Mouse (Mus musculus) liver, adult 2 months (tissue): ENCODE data around the gene Cux1. TPM values are rescaled to one million over a fixed set of nuclear protein-coding genes. Genes with fewer than 3 reads are reported as not detected.
A peak's percentile ranks its signal among the peaks of the same experiment; 100 is the strongest.

Experiments used
- DNase-seq: peaks from one replicate; pipeline ENCODE4 v3.0.0-alpha.2; 2011; ENCODE audit warnings: low read depth, low spot score; ENCODE audit errors: extremely low read depth
- H3K27ac ChIP-seq: fragments of 200-500 bp; replicated peaks from 2 replicates; pipeline ENCODE4 v1.5.1; 2012; ENCODE audit warnings: low read depth, mild to moderate bottlenecking, control low read depth, inconsistent platforms, low read length; ENCODE audit not compliant: insufficient read depth
- H3K27me3 ChIP-seq: fragments of 200-500 bp; 2 replicates; pipeline ENCODE4 v1.6.1; 2012; ENCODE audit warnings: mild to moderate bottlenecking, moderate library complexity, low read length, inconsistent platforms; ENCODE audit not compliant: control insufficient read depth, insufficient read depth
- H3K36me3 ChIP-seq: fragments of 200-500 bp; 2 replicates; pipeline ENCODE4 v1.6.1; 2012; ENCODE audit warnings: low read length, inconsistent platforms; ENCODE audit not compliant: control insufficient read depth, insufficient read depth
- H3K4me1 ChIP-seq: fragments of 200-500 bp; 2 replicates; pipeline ENCODE4 v1.6.1; 2011; ENCODE audit warnings: low read length; ENCODE audit not compliant: control insufficient read depth, insufficient read depth
- H3K4me3 ChIP-seq: fragments of 200-500 bp; 2 replicates; pipeline ENCODE4 v1.5.1; 2011; ENCODE audit warnings: low read depth, mild to moderate bottlenecking, control low read depth, low read length, moderate library complexity; ENCODE audit not compliant: insufficient read depth
- H3K79me2 ChIP-seq: fragments of 200-500 bp; 2 replicates; pipeline ENCODE4 v1.6.1; 2012; ENCODE audit warnings: inconsistent platforms, mild to moderate bottlenecking, low read length, moderate library complexity; ENCODE audit not compliant: control insufficient read depth, insufficient read depth
- H3K9ac ChIP-seq: fragments of 200-500 bp; 2 replicates; pipeline ENCODE4 v1.6.1; 2012; ENCODE audit warnings: low read depth, mild to moderate bottlenecking, control low read depth, inconsistent platforms, low read length
- CTCF ChIP-seq: fragments of 200-500 bp; IDR thresholded peaks from 2 replicates; pipeline ENCODE4 v1.5.1; 2011; ENCODE audit warnings: low read depth, low read length, control low read depth
- POLR2A ChIP-seq: fragments of 200-500 bp; IDR thresholded peaks from 2 replicates; pipeline ENCODE4 v1.6.1; 2011; ENCODE audit warnings: low read length, control low read depth; ENCODE audit not compliant: insufficient read depth; ENCODE audit errors: extremely low read depth
- WGBS: fragments of 180-500 bp; shearing (Covaris S2); methylation state at CpG from one replicate; pipeline ENCODE4 v1.1.7; 2018; 5-methylcytosine and 5-hydroxymethylcytosine counted together
- polyA plus RNA-seq: library from polyadenylated mRNA; depleted of rRNA; stranded (reverse); fragments of >200 nt; gene quantifications from 2 replicates; pipeline ENCODE4 v1.2.3, GENCODE M21; 2012
- total RNA-seq: library from RNA; depleted of rRNA; stranded (reverse); fragments of >200 nt; gene quantifications from 2 replicates; pipeline ENCODE4 v1.2.3, GENCODE M21; 2014

The Cux1 gene
- total and polyA plus RNA-seq, 2 experiments: 11.6 to 12.6 TPM

GRCm38 (mm10) chr5:136551571-136551970 is 15.7 kb downstream of the Cux1 start:
- Histone ChIP-seq H3K27ac (no peak overlapping the region), H3K9ac (no peak overlapping the region), H3K4me1 (peaks cover 10% of the 10 kb centered on the region), H3K27me3 (no peaks in the 10 kb centered on the region), H3K79me2 (peaks cover 42% of the 10 kb centered on the region), H3K36me3 (no peaks in the 10 kb centered on the region), H3K4me3 (no peak overlapping the region)
- no peak for DNase-seq
- 87% methylated on average over 6 of the region's 6 CpGs for WGBS
- TF ChIP-seq POLR2A (no peak), CTCF (no peak)

DNA sequence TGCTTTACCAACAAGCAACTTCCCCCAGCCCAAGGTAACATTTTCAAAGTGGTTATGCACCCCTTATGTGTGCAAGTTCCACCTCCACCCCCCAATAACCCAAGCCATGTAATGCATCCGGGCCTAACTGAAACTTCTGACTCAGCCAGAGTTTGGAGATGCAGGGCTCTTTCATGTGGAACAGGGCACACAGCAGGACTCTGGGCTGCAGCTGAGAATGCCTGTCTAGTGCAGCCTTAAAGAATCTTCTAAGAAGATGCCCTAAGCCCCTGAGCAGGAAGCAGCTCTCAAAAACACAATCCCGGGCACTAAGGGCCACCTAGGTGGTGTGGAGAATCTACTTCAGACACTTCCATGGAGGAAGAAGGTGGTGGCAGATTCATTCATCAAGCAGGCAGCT is 16.6 kb downstream of the Cux1 start:
- no peaks in the 10 kb centered on the region for H3K27me3 ChIP-seq
- peaks cover 3% of the 10 kb centered on the region; the same call in 1 of the 2 replicates for H3K4me1 ChIP-seq
- no peak overlapping the region for H3K27ac ChIP-seq
- H3K4me3 ChIP-seq: no peak overlapping the region
- H3K79me2 ChIP-seq: peaks cover 42% of the 10 kb centered on the region
- TF ChIP-seq CTCF: no peak
- TF ChIP-seq POLR2A: no peak
- WGBS: 63% methylated on average over 2 of the region's 2 CpGs
- DNase-seq: no peak
- no peaks in the 10 kb centered on the region for H3K36me3 ChIP-seq
- H3K9ac ChIP-seq: no peak overlapping the region

GRCm38 (mm10) chr5:136548776-136549175 is 18.5 kb downstream of the Cux1 start:
- Histone ChIP-seq H3K36me3 (no peaks in the 10 kb centered on the region), H3K4me3 (no peak overlapping the region), H3K9ac (no peak overlapping the region), H3K4me1 (no peaks in the 10 kb centered on the region; the same call in 1 of the 2 replicates), H3K79me2 (peaks cover 36% of the 10 kb centered on the region), H3K27ac (no peak overlapping the region), H3K27me3 (no peaks in the 10 kb centered on the region)
- TF ChIP-seq POLR2A (no peak), CTCF (no peak)
- DNase-seq: no peak
- 90% methylated on average over 2 of the region's 2 CpGs for WGBS

DNA sequence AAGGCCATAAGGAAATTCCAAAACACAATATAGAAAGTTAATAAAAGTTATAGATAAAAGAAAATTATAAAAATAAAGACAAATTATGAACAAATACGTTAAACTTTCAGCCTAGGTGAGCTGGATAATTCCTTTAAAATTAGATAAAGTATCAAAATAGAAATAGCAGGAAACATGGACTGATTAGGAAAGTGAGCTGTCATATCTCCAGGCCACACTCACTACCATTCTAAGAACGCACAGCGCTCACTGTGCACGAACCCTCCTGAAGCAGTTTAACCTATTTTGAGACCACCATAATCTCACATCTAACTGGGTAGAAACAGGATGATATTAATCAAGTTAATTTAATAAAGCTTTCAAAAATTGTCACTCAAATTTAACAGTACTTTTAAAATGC is 22.2 kb downstream of the Cux1 start:
- no peak for DNase-seq
- no peaks in the 10 kb centered on the region for H3K27me3 ChIP-seq
- no peak overlapping the region for H3K9ac ChIP-seq
- H3K27ac ChIP-seq: no peak overlapping the region
- peaks cover 3% of the 10 kb centered on the region for H3K4me1 ChIP-seq
- WGBS: 87% methylated on average over 4 of the region's 4 CpGs
- H3K36me3 ChIP-seq: no peaks in the 10 kb centered on the region
- TF ChIP-seq POLR2A (no peak), CTCF (no peak)
- peaks cover 17% of the 10 kb centered on the region; the same call in 1 of the 2 replicates for H3K79me2 ChIP-seq
- no peak overlapping the region for H3K4me3 ChIP-seq

- Histone ChIP-seq H3K4me1 (peaks cover 5% of the 10 kb centered on the region), H3K27me3 (no peaks in the 10 kb centered on the region), H3K79me2 (peaks cover 20% of the 10 kb centered on the region), H3K27ac (no peak overlapping the region), H3K36me3 (no peaks in the 10 kb centered on the region), H3K4me3 (no peak overlapping the region), H3K9ac (no peak overlapping the region)
- no peak for TF ChIP-seq CTCF
- TF ChIP-seq POLR2A: no peak
- DNase-seq: no peak
These were observed 24.1 kb downstream of the Cux1 start for GRCm38 (mm10) chr5:136543171-136543570.

- peak; percentile 53 for DNase-seq
- no peak for TF ChIP-seq POLR2A
- no peak for TF ChIP-seq CTCF
- Histone ChIP-seq H3K4me3 (no peak overlapping the region), H3K27me3 (no peaks in the 10 kb centered on the region), H3K36me3 (no peaks in the 10 kb centered on the region), H3K27ac (no peak overlapping the region), H3K79me2 (peaks cover 21% of the 10 kb centered on the region), H3K9ac (no peak overlapping the region), H3K4me1 (peaks cover 9% of the 10 kb centered on the region)
These were observed 26.3 kb downstream of the Cux1 start for GRCm38 (mm10) chr5:136540952-136541351.
